Mouse (Mus musculus) bone marrow macrophage, adult 2 months (primary cell): Measurements from ENCODE around the gene Apol9b. TPM values are rescaled to one million over a fixed set of nuclear protein-coding genes. Genes with fewer than 3 reads are reported as not detected.

Experiments used
- H3K27ac ChIP-seq: 2 replicates; pipeline ENCODE4 v1.5.1; 2012; ENCODE audit warnings: low read depth, low read length; ENCODE audit not compliant: insufficient read depth
- H3K4me1 ChIP-seq: 2 replicates; pipeline ENCODE4 v1.6.1; 2012; ENCODE audit warnings: low read length; ENCODE audit not compliant: control insufficient read depth, insufficient read depth
- H3K4me3 ChIP-seq: 2 replicates; pipeline ENCODE4 v1.5.1; 2012; ENCODE audit warnings: mild to moderate bottlenecking, low read length, moderate library complexity; ENCODE audit not compliant: insufficient read depth
- CTCF ChIP-seq: IDR thresholded peaks from 2 replicates; pipeline ENCODE4 v1.5.1; 2012; ENCODE audit warnings: low read depth, mild to moderate bottlenecking, low read length, moderate library complexity
- POLR2A ChIP-seq: IDR thresholded peaks from 2 replicates; pipeline ENCODE4 v1.6.1; 2012; ENCODE audit warnings: mild to moderate bottlenecking, low read depth, low read length, borderline replicate concordance
- polyA plus RNA-seq: library from polyadenylated mRNA; stranded (reverse); fragments of >200 nt; gene quantifications from 2 replicates; pipeline ENCODE4 v1.2.4, GENCODE M21; 2012; ENCODE audit not compliant: missing spikeins, insufficient read depth, insufficient read length

The Apol9b gene
- polyA plus RNA-seq, 1 experiment: 0.72 TPM

GRCm38 (mm10) chr15:77764391-77765006, 35.7 kb downstream of the Apol9b start:
- Histone ChIP-seq H3K4me1 (peaks cover 18% of the 10 kb centered on the region), H3K4me3 (no peak overlapping the region), H3K27ac (peak overlapping the region; percentile 92)
- TF ChIP-seq POLR2A (no peak), CTCF (no peak)

GRCm38 (mm10) chr15:77765484-77766093, 36.8 kb downstream of the Apol9b start:
- no peak for TF ChIP-seq POLR2A
- no peak for TF ChIP-seq CTCF
- peaks cover 18% of the 10 kb centered on the region for H3K4me1 ChIP-seq
- peak overlapping the region; percentile 92; the same call in 1 of the 2 replicates for H3K27ac ChIP-seq
- H3K4me3 ChIP-seq: no peak overlapping the region

- TF ChIP-seq POLR2A (no peak), CTCF (no peak)
- Histone ChIP-seq H3K4me1 (peaks cover 20% of the 10 kb centered on the region), H3K27ac (no peak overlapping the region), H3K4me3 (no peak overlapping the region)
These were observed 38.1 kb downstream of the Apol9b start for GRCm38 (mm10) chr15:77766981-77767380.

- Histone ChIP-seq H3K27ac (no peak overlapping the region), H3K4me3 (no peak overlapping the region), H3K4me1 (peaks cover 11% of the 10 kb centered on the region)
- TF ChIP-seq POLR2A: no peak
- no peak for TF ChIP-seq CTCF
These were observed 41.5 kb downstream of the Apol9b start for GRCm38 (mm10) chr15:77770341-77770740.

GRCm38 (mm10) chr15:77770942-77771341, 42.1 kb downstream of the Apol9b start:
- no peak overlapping the region for H3K4me3 ChIP-seq
- no peak overlapping the region for H3K27ac ChIP-seq
- no peak for TF ChIP-seq POLR2A
- TF ChIP-seq CTCF: no peak
- H3K4me1 ChIP-seq: peaks cover 8% of the 10 kb centered on the region

- peaks cover 8% of the 10 kb centered on the region for H3K4me1 ChIP-seq
These were observed 44.5 kb downstream of the Apol9b start for GRCm38 (mm10) chr15:77773099-77773915.

GRCm38 (mm10) chr15:77774303-77774702, 45.5 kb downstream of the Apol9b start:
- H3K27ac ChIP-seq: no peak overlapping the region
- H3K4me3 ChIP-seq: no peak overlapping the region
- TF ChIP-seq POLR2A: no peak
- TF ChIP-seq CTCF: no peak
- H3K4me1 ChIP-seq: peaks cover 8% of the 10 kb centered on the region

More at GRCm38 (mm10) chr15:77773099-77773915, 44.5 kb downstream of the Apol9b start:
- H3K27ac ChIP-seq: peak overlapping the region; percentile 10
- TF ChIP-seq POLR2A (no peak), CTCF (no peak)
- no peak overlapping the region for H3K4me3 ChIP-seq

- Histone ChIP-seq H3K27ac (no peak overlapping the region), H3K4me3 (no peak overlapping the region), H3K4me1 (peaks cover 8% of the 10 kb centered on the region)
- TF ChIP-seq POLR2A (no peak), CTCF (peak; percentile 97)
These were observed 46.5 kb downstream of the Apol9b start for GRCm38 (mm10) chr15:77775186-77775963.

GRCm38 (mm10) chr15:77782449-77783014, 53.7 kb downstream of the Apol9b start:
- Histone ChIP-seq H3K4me3 (no peak overlapping the region), H3K27ac (no peak overlapping the region), H3K4me1 (no peaks in the 10 kb centered on the region)
- TF ChIP-seq CTCF: peak; percentile 77
- no peak for TF ChIP-seq POLR2A
